Mouse (Mus musculus): ENCODE measurements around the gene Nhsl2.

Nhsl2 gene

GRCm38 (mm10) chrX:101986657-101987367, 137.6 kb downstream of the Nhsl2 start:
- DNase-seq = no peak

GRCm38 (mm10) chrX:101993841-101994571, 144.8 kb downstream of the Nhsl2 start:
- peak; percentile 38 to 44 for DNase-seq

- DNase-seq = no peak
These were observed 147.5 kb downstream of the Nhsl2 start for GRCm38 (mm10) chrX:101996726-101997125.

GRCm38 (mm10) chrX:102003632-102004315, 154.6 kb downstream of the Nhsl2 start:
- no peak for DNase-seq

GRCm38 (mm10) chrX:102004370-102004769, 155.2 kb downstream of the Nhsl2 start:
- DNase-seq = no peak

- peak; percentile 38 to 81 for DNase-seq
These were observed 156.0 kb downstream of the Nhsl2 start for GRCm38 (mm10) chrX:102005141-102005641.

GRCm38 (mm10) chrX:102007935-102008334, 158.8 kb downstream of the Nhsl2 start:
- no peak for DNase-seq

GRCm38 (mm10) chrX:102017213-102017923, 168.2 kb downstream of the Nhsl2 start:
- peak; percentile 15 to 56 for DNase-seq

GRCm38 (mm10) chrX:102018890-102019289, 169.7 kb downstream of the Nhsl2 start:
- peak in 1 of 2 experiments; percentile 38 for DNase-seq

GRCm38 (mm10) chrX:102019471-102020240, 170.5 kb downstream of the Nhsl2 start:
- DNase-seq = no peak

- peak in 1 of 2 experiments; percentile 12 for DNase-seq
These were observed 175.8 kb downstream of the Nhsl2 start for GRCm38 (mm10) chrX:102024976-102025375.

GRCm38 (mm10) chrX:102031851-102032250, 182.7 kb downstream of the Nhsl2 start:
- peak; percentile 60 to 70 for DNase-seq

- DNase-seq = no peak
These were observed 183.2 kb downstream of the Nhsl2 start for GRCm38 (mm10) chrX:102032431-102032830.

GRCm38 (mm10) chrX:102033566-102033965, 184.4 kb downstream of the Nhsl2 start:
- DNase-seq = no peak

GRCm38 (mm10) chrX:102035671-102036070, 186.5 kb downstream of the Nhsl2 start:
- DNase-seq = no peak

- no peak for DNase-seq
These were observed 187.7 kb downstream of the Nhsl2 start for GRCm38 (mm10) chrX:102036866-102037361.

- peak; percentile 86 for DNase-seq
These were observed 188.3 kb downstream of the Nhsl2 start for GRCm38 (mm10) chrX:102037506-102037905.

- DNase-seq = no peak
These were observed 192.4 kb downstream of the Nhsl2 start for GRCm38 (mm10) chrX:102041562-102041961.

GRCm38 (mm10) chrX:102042386-102042785, 193.2 kb downstream of the Nhsl2 start:
- no peak for DNase-seq

- no peak for DNase-seq
These were observed 201.4 kb downstream of the Nhsl2 start for GRCm38 (mm10) chrX:102050552-102050951.

GRCm38 (mm10) chrX:102051225-102051624, 202.0 kb downstream of the Nhsl2 start:
- DNase-seq = no peak

- no peak for DNase-seq
These were observed 204.2 kb downstream of the Nhsl2 start for GRCm38 (mm10) chrX:102053371-102053770.
